Mouse (Mus musculus): Measurements from ENCODE around the gene Nup43. TPM values are rescaled to one million over a fixed set of nuclear protein-coding genes. Genes with fewer than 3 reads are reported as not detected.

Gene Nup43
- total RNA-seq, 1 experiment from 2014 or later, result 29.5 TPM

- peak; percentile 77 for ATAC-seq (replicated peaks; ENCODE audit: low read depth, poor library complexity, severe bottlenecking)
Observed at GRCm38 (mm10) chr10:7681343-7682025, 14.2 kb downstream of the Nup43 start.

DNA sequence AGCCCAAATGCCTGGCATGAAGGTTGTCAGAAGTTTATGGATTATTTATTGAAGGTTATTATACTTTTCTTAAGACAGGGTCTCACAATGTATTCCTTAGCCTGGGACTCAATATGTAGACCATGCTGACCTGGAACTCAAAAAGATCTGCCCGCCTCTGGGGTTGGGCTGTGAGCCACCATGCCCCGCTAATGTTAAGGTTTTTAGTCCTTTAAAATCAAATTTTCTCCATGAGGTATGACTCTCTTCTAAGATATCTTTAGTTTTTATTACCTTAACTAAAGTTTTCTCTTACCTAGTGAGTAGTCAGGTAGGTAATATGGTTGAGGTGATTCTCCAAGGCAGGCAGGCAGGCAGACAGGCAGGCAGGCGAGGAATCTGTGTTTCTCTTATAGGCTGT lies 14.9 kb downstream of the Nup43 start:
- ATAC-seq (replicated peaks; ENCODE audit: low read depth, poor library complexity, severe bottlenecking), result no peak

- no peak for ATAC-seq (replicated peaks; ENCODE audit: low read depth, poor library complexity, severe bottlenecking)
Observed at GRCm38 (mm10) chr10:7686902-7687301, 19.6 kb downstream of the Nup43 start.

GRCm38 (mm10) chr10:7695286-7695685 lies 28.0 kb downstream of the Nup43 start:
- peak; percentile 83 for ATAC-seq (replicated peaks; ENCODE audit: low read depth, poor library complexity, severe bottlenecking)

GRCm38 (mm10) chr10:7700120-7700519 lies 32.8 kb downstream of the Nup43 start:
- 0 out of 2 replicates have a peak, but pooled peaks have one; percentile 54 for ATAC-seq (replicated peaks; ENCODE audit: low read depth, poor library complexity, severe bottlenecking)

- ATAC-seq (replicated peaks; ENCODE audit: low read depth, poor library complexity, severe bottlenecking), result no peak
Observed at GRCm38 (mm10) chr10:7702586-7702985, 35.3 kb downstream of the Nup43 start.

DNA sequence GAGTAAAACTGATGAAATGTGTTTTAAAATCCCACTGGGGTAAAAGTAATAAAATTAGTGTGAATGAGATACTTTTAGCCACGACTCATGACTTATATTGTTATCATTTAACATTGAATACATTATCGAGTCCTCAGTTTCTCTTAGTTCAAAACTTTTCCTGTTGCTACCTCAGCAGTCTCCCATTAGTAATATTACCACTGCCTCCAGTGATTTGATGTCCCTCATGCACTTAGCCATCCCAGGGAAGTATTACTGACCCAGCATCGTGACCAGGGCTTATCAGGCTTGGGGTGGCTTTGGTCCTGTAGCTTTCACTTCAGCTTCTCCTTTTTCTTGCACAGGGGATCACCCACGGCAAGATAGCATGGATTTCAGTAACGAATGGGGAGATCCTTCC lies 42.8 kb downstream of the Nup43 start:
- ATAC-seq (replicated peaks; ENCODE audit: low read depth, poor library complexity, severe bottlenecking), result no peak

- no peak for ATAC-seq (replicated peaks; ENCODE audit: low read depth, poor library complexity, severe bottlenecking)
Observed at GRCm38 (mm10) chr10:7712506-7712905, 45.2 kb downstream of the Nup43 start.

GRCm38 (mm10) chr10:7715056-7715455 lies 47.8 kb downstream of the Nup43 start:
- no peak for ATAC-seq (replicated peaks; ENCODE audit: low read depth, poor library complexity, severe bottlenecking)

GRCm38 (mm10) chr10:7725751-7726500 lies 58.6 kb downstream of the Nup43 start, which contains the start of gene Katna1:
Katna1 (plus strand) TSS chr10:7726000.
- ATAC-seq (replicated peaks; ENCODE audit: low read depth, poor library complexity, severe bottlenecking), result peak; percentile 93

GRCm38 (mm10) chr10:7726501-7726812 lies 59.2 kb downstream of the Nup43 start:
- ATAC-seq (replicated peaks; ENCODE audit: low read depth, poor library complexity, severe bottlenecking), result no peak

DNA sequence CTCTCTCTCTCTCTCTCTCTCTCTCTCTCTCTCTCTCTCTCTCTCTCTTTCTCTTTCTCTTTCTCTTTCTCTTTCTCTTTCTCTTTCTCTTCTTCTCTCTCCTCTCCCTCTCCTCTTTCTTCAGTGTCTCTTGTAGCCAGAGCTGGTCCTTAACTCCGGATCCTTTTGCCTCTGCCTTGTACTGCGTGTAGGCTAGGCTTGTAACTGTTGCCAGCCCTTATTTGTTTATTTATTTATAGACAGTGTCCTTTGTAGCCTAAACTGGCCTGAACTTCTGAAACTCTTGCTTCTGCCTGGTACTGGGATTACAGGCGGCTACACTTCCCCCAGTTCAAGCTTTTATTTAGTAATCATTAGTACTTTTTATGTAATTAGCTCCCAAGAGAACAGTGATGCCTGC lies 59.7 kb downstream of the Nup43 start:
- no peak for ATAC-seq (replicated peaks; ENCODE audit: low read depth, poor library complexity, severe bottlenecking)

Other genes starting within 250 kb of the Nup43 start
- gene Ulbp1, start 193.9 kb upstream of the Nup43 start, total RNA-seq (2017), result 27.2 and 51.3 TPM in 2 replicates
- 0.53 and 1.5 TPM in 2 replicates for gene Lrp11, start 77.7 kb upstream of the Nup43 start, total RNA-seq (2017)
- gene Pcmt1, start 13.6 kb downstream of the Nup43 start, total RNA-seq (2017), result 72.8 and 75.1 TPM in 2 replicates
- gene Lats1, start 13.7 kb downstream of the Nup43 start, total RNA-seq (2017), result 17.5 and 19.8 TPM in 2 replicates
- gene Katna1, start 58.5 kb downstream of the Nup43 start, total RNA-seq (2017), result 57.2 and 80.5 TPM in 2 replicates
- 51.2 and 67.1 TPM in 2 replicates for gene Ginm1, start 125.3 kb downstream of the Nup43 start, total RNA-seq (2017)
- gene Ppil4, start 125.4 kb downstream of the Nup43 start, total RNA-seq (2017), result 91.6 and 100 TPM in 2 replicates
- gene Zc3h12d, start 165.0 kb downstream of the Nup43 start, total RNA-seq (2017), result 0.44 and 0.64 TPM in 2 replicates